ENCODE assay signal across 8 mouse cellular contexts in genomic region chr6:127767706-127768493, GRCm38 (mm10). TPM values are rescaled to one million over a fixed set of nuclear protein-coding genes. Genes with fewer than 3 reads are reported as not detected.
DNase-seq lines count a peak whose midpoint lies in the region; ATAC-seq lines count a peak whose summit lies in the region.

No protein-coding gene starts in this region.

- H3K4me2 ChIP-seq in liver, embryonic 12.5 days: peak overlapping the region; percentile 12
- H3K4me2 ChIP-seq in neural tube, embryonic 12.5 days (replicated peaks): peak overlapping the region; percentile 92

- H3K27ac ChIP-seq in liver, embryonic 12.5 days: no peak overlapping the region
- H3K27ac ChIP-seq in neural tube, embryonic 12.5 days: peak overlapping the region; percentile 39; the same call in 1 of the 2 replicates

- 0 out of 2 replicates have a peak, but pooled peaks cover 3% of the 10 kb centered on the region for H3K4me1 ChIP-seq in liver, embryonic 12.5 days
- H3K4me1 ChIP-seq in neural tube, embryonic 12.5 days: peaks cover 42% of the 10 kb centered on the region

- ATAC-seq in granulocyte monocyte progenitor cell, adult 5-6 weeks (replicated peaks; ENCODE audit: poor library complexity, severe bottlenecking): peak; percentile 98
- ATAC-seq in liver, embryonic 12.5 days: peak; percentile 44; the same call in 1 of the 2 replicates
- ATAC-seq in neural tube, embryonic 12.5 days (ENCODE audit: low FRiP score, low read depth): peak; percentile 56

- DNase-seq in spleen, postnatal 4 days (ENCODE audit: low spot score in 2 of 2): peak; percentile 30 to 77
- DNase-seq in spleen, postnatal 36 days (ENCODE audit: low spot score in 2 of 2): no peak
- DNase-seq in embryo, embryonic 10.5 days (ENCODE audit: low spot score): peak; percentile 78
- peak; percentile 4 for DNase-seq in kidney, adult 11 months
- peak; percentile 77 for DNase-seq in thymus, postnatal 4 days

- peaks cover 93% of the 10 kb centered on the region for H3K27me3 ChIP-seq in liver, embryonic 12.5 days (replicated peaks)
- H3K27me3 ChIP-seq in neural tube, embryonic 12.5 days (replicated peaks): peaks cover 23% of the 10 kb centered on the region; the same call in 1 of the 2 replicates

- WGBS in liver, embryonic 12.5 days (ENCODE audit: insufficient replicate concordance): 2% methylated on average over 48 of the region's 49 CpGs
- under 1% methylated on average over 49 of the region's 49 CpGs for WGBS in neural tube, embryonic 12.5 days

- no peak overlapping the region for H3K9ac ChIP-seq in liver, embryonic 12.5 days
- peak overlapping the region; percentile 83 for H3K9ac ChIP-seq in neural tube, embryonic 12.5 days

- H3K9me3 ChIP-seq in liver, embryonic 12.5 days (replicated peaks): no peaks in the 10 kb centered on the region
- H3K9me3 ChIP-seq in neural tube, embryonic 12.5 days: no peaks in the 10 kb centered on the region

- H3K4me3 ChIP-seq in liver, embryonic 12.5 days: no peak overlapping the region
- peak overlapping the region; percentile 75 for H3K4me3 ChIP-seq in neural tube, embryonic 12.5 days

- no peaks in the 10 kb centered on the region for H3K36me3 ChIP-seq in liver, embryonic 12.5 days
- H3K36me3 ChIP-seq in neural tube, embryonic 12.5 days: no peaks in the 10 kb centered on the region

RNA-seq across cellular contexts. Expression of gene Prmt8, which starts 1.4 kb away (rescaled TPM):
- total RNA-seq in granulocyte monocyte progenitor cell, adult 5-6 weeks (2014; fragmentation: Nextera tagmentation): not detected in 2 replicates
- not detected in 2 replicates for total RNA-seq in granulocyte monocyte progenitor cell, adult 5-6 weeks (2017)
- polyA plus RNA-seq in liver, embryonic 12.5 days (2016; fragmentation: Nextera tagmentation; extraction: Ambion mirVana): not detected in 2 replicates
- 44.9 and 47.5 TPM in 2 replicates for polyA plus RNA-seq in neural tube, embryonic 12.5 days (2016; fragmentation: Nextera tagmentation; extraction: Ambion mirVana)

Comparison
In these comparisons a context has a peak if more than half of its experiments do, and no peak if none do; other contexts are left out.
1. DNase-seq: peak in spleen, postnatal 4 days (2 of 2), embryo, embryonic 10.5 days (single experiment), kidney, adult 11 months (single experiment) and thymus, postnatal 4 days (single experiment); none in spleen, postnatal 36 days (0 of 2).
2. ATAC-seq: peak in every context shown above with its lines; median percentile 98 in granulocyte monocyte progenitor cell, adult 5-6 weeks; 56 in neural tube, embryonic 12.5 days; 44 in liver, embryonic 12.5 days.
3. RNA of gene Prmt8, which starts 1.4 kb away (polyA plus RNA-seq): 44.9 to 47.5 TPM in neural tube, embryonic 12.5 days; not detected in liver, embryonic 12.5 days; every median in the first group is over 10 times any median in the second.